Mouse (Mus musculus) adrenal gland, postnatal 4 days (tissue): ENCODE data around the gene Gm8909. TPM values are rescaled to one million over a fixed set of nuclear protein-coding genes. Genes with fewer than 3 reads are reported as not detected.
"Not testable (repeated sequence)": the region's sequence is repeated elsewhere in the genome, so short reads cannot be mapped to it uniquely, and the experiment has no call there.

Experiments used
- DNase-seq, 2 experiments: peaks; one replicate each; pipeline ENCODE4 v3.0.0; 2021 to 2022; ENCODE audit warnings: low spot score in 2 of 2, mixed read lengths in 2 of 2
- long read RNA-seq, 2 experiments: library from polyadenylated mRNA; stranded (forward); transcript quantifications; one replicate each; pipeline ENCODE4 v2.0.0; 2021
- total RNA-seq, 2 experiments: library from RNA; stranded (reverse); gene quantifications; 2 replicates each; pipeline ENCODE4 v1.2.3; 2021

The Gm8909 gene
- under 1 TPM in 1 of 2 experiments, not detected in 1; 0.50 TPM for total RNA-seq
- long read RNA-seq, experiment 1 = 0 reads
- long read RNA-seq, experiment 2 = 0 reads

DNA sequence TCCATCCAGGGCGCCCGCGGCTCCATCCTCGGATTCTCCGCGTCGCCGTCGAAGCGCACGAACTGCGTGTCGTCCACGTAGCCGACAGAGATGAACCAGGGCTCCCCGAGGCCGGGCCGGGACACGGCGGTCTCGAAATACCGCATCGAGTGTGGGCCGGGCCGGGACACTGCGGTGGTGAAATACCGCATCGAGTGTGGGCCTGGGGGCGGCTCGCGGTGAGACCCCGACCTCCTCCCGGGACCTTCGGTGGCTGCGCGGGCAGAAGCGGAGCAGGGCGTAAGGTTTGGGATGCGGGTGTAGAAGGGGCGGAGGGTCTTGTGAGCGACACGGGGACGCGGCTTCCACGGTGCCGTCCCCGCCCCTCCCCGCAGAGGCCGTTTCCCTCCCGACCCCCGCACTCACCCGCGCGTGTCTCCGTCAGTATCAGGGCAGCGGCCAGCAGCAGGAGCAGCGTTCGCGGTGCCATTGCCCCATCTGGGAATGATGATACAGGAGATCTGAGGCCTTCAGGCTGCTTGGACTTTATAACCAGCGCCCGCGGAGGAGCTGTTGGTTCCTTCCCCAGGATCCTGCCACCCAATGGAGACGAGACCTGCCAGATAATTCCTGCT, at the start of gene Gm8909:
Gene Gm8909, minus strand, starts transcription at position 499 of the 614 bp plus-strand sequence.
- no peak for DNase-seq

DNA sequence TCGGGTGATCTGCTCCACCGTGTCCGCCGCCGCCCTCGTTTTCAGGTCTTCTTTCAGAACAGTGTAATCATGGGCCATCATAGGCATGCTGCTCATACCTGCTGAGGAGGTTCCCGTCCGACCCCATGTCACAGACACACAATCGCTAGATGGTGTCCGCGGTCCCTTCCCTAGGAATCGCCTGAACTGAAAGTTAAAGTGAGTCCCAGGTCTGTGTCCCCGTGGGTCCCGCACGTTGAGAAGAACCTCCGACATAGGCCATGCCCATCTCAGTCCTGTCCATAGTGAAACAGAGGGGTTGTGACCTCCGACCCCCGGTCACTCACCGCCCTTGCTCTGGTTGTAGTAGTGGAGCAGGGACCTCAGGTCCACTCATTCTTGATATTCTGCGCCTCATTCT, 47.2 kb upstream of the Gm8909 start:
- DNase-seq = no peak

DNA sequence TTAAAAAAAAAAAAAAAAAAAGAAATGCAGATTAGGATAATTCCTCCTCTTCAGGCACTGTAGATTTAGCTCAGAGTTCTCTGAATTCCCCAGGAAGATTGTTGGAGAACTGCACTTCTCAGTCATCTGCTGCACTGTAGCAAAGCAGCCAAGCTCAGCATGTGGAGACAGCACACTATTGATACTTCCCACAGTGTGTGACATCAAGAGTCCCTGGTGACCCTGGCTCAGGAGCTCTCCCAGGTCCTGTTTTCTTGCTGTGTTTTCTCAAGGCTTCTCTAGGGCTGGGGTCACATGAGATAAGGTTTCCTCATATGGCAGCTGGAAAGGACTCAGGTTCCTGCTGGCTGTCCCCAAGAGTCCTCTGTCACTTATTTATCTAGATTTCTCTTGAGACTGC, 38.5 kb upstream of the Gm8909 start:
- DNase-seq = no peak

DNA sequence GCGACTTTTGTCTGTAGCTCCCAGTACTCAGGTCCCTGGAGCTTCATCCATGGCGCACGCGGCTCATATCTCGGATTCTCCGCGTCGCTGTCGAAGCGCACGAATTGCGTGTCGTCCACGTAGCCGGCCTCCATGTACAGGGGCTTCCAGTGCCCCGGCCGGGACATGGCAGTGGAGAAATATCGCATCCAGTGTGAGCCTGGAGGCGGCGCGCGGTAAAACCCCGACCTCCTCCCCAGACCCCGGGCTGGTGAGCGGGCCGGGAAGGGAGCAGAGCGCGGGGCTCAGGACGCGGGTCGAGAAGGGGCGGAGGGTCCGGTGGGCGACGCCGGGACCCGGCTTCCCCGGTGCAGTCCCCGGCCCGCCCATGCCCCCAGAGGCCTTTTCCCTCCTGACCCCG, 37.5 kb upstream of the Gm8909 start:
- no peak for DNase-seq

DNA sequence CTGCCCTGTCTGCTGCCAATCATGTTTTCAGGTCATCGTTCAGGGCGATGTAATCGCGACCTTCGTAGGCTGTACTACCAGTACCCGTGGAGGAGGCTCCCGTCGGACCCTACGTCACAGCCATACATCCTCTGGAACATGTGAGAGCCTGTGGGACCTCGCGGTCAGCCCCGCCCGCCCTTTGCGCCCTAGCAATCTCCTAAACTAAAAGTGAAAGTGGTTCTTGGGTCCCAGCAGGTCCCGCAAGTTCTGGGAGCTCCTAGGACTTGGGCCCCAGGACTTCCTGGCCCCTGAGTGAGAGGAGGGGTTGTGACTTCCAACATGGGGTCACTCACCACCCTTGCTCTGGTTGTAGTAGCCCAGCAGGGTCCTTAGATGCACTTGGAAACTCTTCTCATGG, 37.1 kb upstream of the Gm8909 start:
- no peak for DNase-seq

DNA sequence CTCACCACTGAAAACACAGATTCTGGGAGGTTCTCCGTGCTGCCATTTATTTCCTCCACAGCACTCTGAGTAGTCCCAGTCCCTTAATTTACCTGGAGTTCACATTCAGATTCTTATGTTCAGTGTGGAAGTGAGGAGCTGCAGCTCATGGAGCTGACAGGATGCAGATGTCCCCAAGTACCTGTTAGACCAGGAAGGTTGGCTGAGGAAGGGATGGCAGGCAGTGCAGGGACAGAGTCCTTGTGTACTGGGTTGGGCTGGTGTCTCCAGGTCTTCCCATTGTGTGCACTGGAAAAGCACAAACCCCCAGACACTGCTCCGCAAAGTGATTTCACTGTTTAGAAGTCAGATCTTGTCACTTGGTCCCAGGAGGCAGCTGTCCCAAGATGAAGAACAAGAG, 33.5 kb upstream of the Gm8909 start:
- DNase-seq = no peak

DNA sequence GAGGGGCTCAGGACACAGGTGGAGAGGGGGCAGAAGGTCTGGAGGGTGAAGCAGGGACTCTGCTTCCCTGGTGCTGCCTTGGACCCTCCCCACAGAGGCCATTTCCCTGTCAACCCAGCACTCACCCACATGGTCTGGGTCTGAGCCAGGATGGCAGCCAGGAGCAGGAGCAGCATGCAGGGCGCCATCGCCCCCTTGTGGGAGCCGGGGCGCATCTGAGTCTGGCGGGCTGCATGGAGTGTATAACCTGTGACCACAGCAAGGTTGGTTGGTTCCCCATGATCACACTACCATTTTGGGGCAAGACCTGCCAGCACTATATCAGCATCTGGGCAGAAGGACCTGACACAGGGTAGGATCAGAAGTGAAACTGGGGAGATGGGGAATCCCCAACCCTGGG, 30.0 kb upstream of the Gm8909 start:
- DNase-seq = no peak

DNA sequence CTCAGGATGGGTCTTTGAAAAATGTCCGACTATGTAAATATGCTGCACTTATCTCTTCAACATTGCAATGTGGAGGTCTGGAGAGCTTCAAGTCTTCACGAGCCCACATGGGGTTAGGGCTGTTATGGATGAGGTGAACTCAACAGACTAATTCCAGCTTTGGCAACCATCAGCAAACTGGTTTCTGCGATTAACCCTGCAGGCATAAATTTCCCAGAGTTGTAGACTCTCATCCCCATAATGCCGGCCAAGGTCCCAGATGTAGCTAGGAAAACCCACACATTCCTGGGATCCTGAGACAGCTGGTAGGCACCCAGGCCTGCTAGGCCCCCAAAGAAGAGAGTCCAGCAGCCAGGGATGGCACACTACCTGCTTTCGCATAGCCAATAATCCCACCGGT, 26.1 kb upstream of the Gm8909 start:
- DNase-seq = no peak

DNA sequence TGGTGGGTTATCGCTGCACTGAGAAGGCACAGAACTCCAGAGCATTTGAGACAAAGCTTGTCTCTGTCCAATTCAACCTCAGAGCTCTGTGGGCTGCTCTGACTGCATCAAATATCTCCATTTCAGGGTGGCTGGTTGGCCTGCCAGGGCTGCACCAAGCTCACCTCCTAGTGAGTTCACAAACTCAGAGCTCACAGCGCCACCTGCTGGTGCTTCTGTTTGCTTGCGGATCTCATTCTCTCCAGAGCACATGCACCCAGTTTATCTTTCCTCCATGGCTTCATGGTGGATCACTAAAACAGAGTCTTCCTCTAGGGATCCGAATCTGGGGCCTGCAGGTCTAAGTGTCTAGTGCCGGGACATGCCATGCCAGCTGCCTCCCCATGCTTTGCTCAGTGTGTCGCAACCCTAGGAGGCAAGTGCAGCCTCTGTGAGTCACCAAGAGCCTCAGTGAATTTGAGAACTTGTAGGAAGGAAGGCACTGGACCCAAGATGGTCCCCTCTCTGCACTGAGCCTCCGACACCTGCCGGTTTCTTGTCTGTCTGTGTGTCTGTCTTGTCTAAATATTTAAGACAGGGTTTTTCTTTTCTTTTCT, 25.3 kb upstream of the Gm8909 start:
- DNase-seq = peak in 1 of 2 experiments; percentile 22

DNA sequence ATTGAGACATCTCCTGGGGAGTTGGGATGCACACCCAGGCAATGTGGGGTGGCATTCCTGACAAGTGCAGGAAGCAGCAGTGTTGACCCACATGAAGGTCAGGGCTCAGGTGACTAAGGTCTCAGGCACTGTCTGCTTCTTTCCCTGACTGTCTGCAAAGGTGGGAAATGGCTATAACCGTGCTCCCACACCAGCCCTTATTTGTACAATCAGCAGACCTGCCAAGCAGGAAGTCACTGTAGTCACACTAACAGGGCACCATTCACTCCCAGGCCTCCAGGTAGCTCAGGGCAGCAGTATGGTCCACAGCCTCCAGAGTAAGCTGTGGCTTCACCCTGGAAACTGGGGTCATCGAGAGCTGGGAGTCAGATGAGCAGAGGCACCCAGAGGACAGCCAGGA, 24.0 kb upstream of the Gm8909 start:
- no peak for DNase-seq

DNA sequence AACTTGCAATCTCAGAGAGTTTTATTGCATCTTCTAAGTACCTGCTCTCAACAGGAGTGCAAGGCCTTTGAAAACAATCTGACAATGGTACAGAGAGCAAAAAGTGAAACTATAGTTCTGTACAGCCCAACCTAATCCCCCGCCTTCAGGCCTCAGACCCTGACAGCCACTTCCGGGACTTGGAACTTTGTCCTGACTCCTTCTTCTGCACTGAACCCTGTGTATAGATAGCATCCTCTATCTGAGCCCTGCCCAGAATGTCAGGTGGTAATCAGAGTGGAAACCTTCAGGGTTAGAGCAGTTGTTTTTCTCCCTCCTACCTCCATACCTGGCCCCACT, 21.8 kb upstream of the Gm8909 start, which contains the start of gene H2-T3:
Gene H2-T3, minus strand, starts transcription at position 119 of the 339 bp plus-strand sequence.
- no peak for DNase-seq

DNA sequence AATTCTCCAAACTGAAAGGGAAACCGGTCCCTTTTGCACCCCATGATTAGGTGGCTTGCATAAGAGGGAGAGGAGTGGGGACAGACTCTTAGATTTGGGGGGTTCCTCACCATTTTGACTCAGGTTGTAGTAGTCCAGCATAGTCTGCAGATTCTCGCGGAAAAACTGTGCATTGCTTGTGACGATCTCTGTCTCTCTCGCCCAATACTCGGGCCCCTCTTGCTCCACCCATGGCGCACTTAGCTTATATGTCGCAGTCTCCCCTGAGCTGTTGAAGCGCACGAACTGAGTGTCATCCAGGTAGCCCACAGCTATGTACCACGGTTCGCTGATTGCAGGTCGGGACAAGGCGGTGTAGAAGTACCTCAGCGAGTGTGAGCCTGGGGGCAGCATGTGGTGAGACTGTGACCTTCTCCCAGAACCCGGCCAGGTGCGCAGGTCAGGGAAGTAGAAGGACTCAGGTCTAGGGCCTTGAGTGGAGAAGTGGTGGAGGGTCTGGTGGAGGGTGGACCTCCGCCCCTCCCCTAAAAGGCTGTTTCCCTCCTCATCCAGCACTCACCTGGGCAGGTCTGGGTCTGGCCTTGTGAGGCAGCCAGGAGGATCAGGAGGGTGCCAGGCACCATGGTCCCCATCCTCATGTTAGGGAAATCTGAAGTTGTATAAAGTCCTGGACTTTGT, 21.3 kb upstream of the Gm8909 start:
- DNase-seq = no peak

DNA sequence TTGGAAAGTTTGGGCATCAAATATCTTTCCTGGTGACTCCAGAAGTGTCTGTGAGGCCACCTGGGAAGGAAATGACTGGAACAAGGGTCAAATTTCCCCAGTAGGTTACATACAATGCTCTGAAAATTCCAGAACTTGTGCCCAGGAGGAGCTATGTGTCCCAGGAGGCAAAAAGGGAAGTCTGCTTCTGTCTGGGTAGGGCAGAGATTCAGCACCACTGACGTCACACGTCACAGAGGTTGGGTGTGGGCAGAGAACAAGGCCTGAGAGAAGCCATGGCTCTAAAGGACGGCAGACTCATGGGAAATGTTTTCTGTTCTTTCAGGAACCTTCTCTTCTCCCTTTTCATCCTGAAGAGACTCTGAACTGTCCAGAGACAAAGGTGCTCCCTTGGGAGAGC, 19.2 kb upstream of the Gm8909 start:
- no peak for DNase-seq

DNA sequence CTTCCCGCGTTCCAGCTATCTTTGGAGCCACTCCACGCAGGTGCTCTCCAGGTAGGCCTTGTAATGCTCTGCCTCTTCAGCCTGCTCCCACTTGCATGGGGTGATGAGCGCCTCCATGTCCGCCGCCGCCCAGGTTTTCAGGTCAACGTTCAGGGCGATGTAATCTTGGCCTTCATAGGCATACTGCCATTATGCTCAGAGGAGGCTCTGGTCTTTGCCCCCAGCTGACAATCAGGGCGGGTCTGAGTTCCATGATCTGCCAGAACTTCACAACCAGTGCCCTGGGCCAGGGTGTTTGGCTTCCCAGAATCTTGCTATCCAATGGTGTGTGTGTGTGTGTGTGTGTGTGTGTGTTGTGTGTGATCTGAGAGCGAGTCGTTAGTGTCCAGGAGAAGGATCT, 13.9 kb upstream of the Gm8909 start:
- no peak for DNase-seq

DNA sequence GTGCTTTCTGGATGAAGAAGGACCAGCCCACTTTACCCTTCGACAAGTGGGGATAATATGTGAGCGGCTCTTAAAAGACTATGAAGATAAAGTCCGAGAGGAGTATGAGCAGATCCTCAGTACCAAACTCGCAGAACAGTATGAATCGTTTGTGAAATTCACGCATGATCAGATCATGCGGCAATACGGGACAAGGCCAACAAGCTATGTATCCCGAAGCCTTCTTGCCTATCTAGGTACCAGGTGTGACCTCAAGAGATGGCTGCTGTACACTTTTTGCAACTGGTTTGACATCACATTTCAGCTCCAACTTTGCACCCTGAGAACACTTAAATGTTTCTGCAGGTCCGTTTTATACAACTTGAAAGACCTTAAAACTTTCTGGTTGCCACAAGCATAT, 11.1 kb upstream of the Gm8909 start:
- not testable (repeated sequence) for DNase-seq

DNA sequence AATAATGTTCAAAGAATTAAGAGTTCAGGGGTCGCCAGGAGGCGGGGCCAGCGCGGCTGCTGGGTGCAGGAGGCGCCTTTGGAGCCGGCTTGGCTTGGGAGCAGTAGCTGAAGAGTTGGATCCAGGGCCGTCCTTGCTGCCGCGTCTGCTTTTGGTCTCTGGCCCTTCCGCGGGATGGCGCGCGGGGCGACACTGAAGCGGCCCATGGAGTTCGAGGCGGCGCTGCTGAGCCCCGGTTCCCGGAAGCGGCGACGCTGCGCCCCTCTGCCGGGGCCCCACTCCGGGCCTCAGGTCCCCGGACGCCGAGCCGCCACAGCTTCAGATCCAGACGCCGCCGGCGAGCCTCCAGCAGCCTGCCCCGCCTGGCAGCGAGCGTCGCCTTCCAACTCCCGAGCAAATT, 10.6 kb upstream of the Gm8909 start:
- DNase-seq = not testable (repeated sequence)

DNA sequence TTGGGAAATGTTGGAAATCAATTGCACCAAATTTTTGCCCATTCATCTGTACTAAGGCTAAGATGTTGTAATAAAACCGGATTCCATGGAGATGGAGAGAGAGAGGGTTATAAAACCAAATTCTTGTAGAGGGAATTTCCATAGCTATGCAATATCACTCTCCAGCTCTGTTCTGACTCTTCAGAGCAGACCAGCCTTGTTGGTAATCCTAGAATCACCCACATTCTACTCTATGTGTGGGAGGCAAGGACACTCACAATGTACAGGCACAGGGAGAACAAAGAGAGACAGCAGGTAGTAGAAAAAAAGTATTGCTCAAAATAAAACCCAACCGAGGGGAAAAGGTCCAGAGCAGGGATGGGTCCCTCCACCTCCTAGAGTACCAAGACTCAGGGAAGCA, 7.8 kb upstream of the Gm8909 start:
- DNase-seq = not testable (repeated sequence)

DNA sequence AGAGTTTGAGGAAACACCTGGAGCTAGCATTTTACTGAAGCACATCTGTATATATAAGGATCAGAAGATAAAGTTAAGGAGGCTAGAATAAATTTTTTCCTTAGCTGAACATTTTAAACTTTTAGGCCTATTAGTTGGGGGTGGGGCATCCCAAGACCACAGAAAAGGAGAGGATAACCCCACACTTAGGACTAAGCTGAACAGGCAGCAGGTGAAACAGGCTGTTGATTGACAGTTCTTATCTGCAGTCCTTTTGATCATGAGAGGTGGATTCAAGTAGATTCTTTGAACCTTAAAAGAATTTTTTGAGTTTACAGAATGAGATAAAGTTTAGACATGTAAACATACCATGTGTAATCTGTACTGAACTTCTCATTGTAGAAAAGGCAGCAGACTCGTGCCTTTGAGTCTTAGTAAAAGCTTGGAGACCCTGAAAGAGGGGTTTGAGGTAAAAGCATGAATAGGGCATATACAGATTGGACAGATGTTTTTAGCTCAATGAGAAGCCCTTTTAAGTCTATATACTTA, 2.0 kb upstream of the Gm8909 start:
- DNase-seq = no peak

DNA sequence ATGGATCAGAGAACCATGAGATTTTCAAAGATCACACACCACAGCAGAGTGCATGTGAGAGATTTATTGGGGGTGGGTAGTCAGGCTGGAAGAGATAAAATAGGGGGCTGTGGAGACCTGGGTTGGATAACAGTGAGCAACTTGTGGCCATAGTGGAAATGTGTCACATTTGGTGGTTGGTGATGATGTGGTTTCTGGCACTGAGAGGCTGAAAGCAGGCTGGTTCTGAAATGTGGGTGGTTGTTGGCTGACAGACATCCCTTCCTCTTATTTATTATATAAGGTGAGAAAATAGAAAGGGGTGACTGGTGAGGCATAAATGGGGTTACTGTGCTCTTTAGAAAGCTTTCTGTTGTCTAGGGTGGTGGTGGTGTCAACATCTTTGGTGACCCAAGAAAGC, 1.4 kb upstream of the Gm8909 start:
- DNase-seq = no peak

DNA sequence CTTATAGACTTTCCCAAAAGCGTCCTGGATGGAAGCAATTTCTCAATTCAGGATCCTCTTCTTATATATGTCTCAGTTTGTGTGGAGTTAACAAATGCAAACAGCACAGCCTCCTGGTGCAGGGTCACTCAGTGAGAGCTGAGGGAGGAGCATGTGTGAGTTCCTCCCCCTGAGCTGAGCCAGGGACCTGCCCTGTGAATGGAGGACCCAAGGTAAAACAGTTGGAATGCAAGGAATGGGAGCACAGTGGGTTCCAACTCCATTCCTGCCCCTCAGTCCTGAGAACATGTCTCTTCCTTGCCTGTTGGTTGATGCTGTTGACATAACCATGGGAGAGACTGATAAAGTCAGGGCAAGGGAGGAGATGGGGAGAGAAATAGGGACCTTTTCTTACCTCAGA, 757 bp upstream of the Gm8909 start:
- not testable (repeated sequence) for DNase-seq

DNA sequence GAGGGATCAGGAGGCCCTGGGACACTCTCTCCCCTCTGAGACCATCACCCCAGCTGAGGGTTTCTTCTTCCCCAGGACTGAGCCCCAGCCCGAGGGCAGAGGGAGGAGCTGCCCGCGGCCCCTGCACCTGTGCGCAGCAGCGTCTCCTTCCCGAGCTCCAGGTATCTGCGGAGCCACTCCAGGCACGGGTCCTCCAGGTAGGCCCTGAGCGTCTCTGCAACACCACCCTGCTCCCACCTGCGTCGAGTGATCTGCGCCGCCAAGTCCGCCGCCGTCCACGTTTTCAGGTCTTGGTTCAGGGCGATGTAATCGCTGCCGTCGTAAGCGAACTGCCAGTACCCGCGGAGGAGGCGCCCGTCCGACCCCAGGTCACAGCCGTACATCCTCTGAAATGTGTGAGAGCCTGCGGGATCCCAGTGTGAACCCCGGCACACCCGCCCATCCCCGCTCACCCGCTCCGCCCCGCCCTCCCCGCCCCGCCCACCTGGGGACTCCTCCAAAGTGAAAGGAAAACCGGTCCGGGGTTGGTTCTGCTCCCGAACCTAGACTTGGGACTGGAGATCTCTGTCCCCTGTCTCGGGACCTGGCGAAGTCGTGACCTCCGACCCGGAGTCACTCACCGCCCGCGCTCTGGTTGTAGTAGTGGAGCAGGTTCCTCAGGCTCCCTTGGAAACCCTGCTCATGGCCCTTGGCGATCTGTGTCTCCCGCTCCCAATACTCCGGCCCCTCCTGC, 865 bp downstream of the Gm8909 start:
- DNase-seq = no peak

DNA sequence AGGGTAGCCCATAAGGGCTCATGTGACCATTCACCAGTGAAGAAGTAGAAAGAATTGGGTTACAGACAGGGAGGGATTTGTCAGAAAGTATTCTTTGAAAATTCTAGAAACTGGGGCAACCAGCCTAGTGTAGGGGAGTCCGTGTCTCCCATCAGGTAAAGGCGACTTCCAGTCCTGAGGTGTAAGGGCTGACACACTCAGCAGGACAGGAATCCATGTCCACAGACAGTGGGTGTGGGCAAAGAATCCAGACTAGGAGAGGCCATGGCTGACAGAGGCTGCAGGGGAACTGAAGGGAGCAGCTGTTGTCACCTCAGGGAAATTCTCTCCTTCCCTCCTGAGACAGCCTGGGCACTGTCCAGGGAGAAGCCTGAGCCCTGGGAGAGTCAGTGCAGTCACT, 1.4 kb downstream of the Gm8909 start:
- not testable (repeated sequence) for DNase-seq
